Mouse (Mus musculus) embryonic facial prominence, embryonic 12.5 days (tissue): Measurements from ENCODE around the gene Atp2a3. TPM values are rescaled to one million over a fixed set of nuclear protein-coding genes. Genes with fewer than 3 reads are reported as not detected.

Experiments used
- ATAC-seq: fragments of 200-750 bp; cut with Nextera tagmentation; 2 replicates; pipeline ENCODE4 v1.8.0; 2017; ENCODE audit not compliant: insufficient number of reproducible peaks, insufficient read depth, low FRiP score, low TSS enrichment
- H3K27ac ChIP-seq: fragments of 300-500 bp; sonication (generic); 2 replicates; pipeline ENCODE4 v1.5.1; 2016; ENCODE audit warnings: mild to moderate bottlenecking
- H3K27me3 ChIP-seq: fragments of 300-500 bp; sonication (generic); 2 replicates; pipeline ENCODE4 v1.6.1; 2016; ENCODE audit warnings: mild to moderate bottlenecking, moderate library complexity
- H3K36me3 ChIP-seq: fragments of 300-500 bp; sonication (generic); 2 replicates; pipeline ENCODE4 v1.6.1; 2016; ENCODE audit warnings: mild to moderate bottlenecking
- H3K4me1 ChIP-seq: fragments of 300-500 bp; sonication (generic); 2 replicates; pipeline ENCODE4 v1.6.1; 2016
- H3K4me2 ChIP-seq: fragments of 300-500 bp; sonication (generic); replicated peaks from 2 replicates; pipeline ENCODE4 v1.6.1; 2016; ENCODE audit warnings: mild to moderate bottlenecking, moderate library complexity
- H3K4me3 ChIP-seq: fragments of 300-500 bp; sonication (generic); 2 replicates; pipeline ENCODE4 v1.5.1; 2016; ENCODE audit warnings: mild to moderate bottlenecking
- H3K9ac ChIP-seq: fragments of 300-500 bp; sonication (generic); 2 replicates; pipeline ENCODE4 v1.6.1; 2016; ENCODE audit warnings: mild to moderate bottlenecking, moderate library complexity
- H3K9me3 ChIP-seq: fragments of 300-500 bp; sonication (generic); 2 replicates; pipeline ENCODE4 v1.6.1; 2016; ENCODE audit warnings: mild to moderate bottlenecking, moderate library complexity
- WGBS: fragments of 180-500 bp; shearing (Covaris S2); methylation state at CpG from one replicate; pipeline ENCODE4 v1.1.7; 2016; 5-methylcytosine and 5-hydroxymethylcytosine counted together
- polyA plus RNA-seq: library from polyadenylated mRNA; unstranded; fragments of >200 nt; fragmentation: Nextera tagmentation; extraction: Ambion mirVana; gene quantifications from 2 replicates; pipeline ENCODE4 v1.2.1, GENCODE M21; 2016

Gene Atp2a3
- polyA plus RNA-seq, 1 experiment from 2014 or later = 2.3 TPM

- H3K9me3 ChIP-seq = 0 out of 2 replicates have a peak, but pooled peaks cover 5% of the 10 kb centered on the region
- H3K36me3 ChIP-seq = no peaks in the 10 kb centered on the region
- H3K27me3 ChIP-seq = no peaks in the 10 kb centered on the region
- no peak for ATAC-seq
- no peak overlapping the region for H3K27ac ChIP-seq
- H3K4me2 ChIP-seq = no peak overlapping the region
- H3K9ac ChIP-seq = no peak overlapping the region
- no peak overlapping the region for H3K4me3 ChIP-seq
- peaks cover 22% of the 10 kb centered on the region for H3K4me1 ChIP-seq
- WGBS = 42% methylated on average over 6 of the region's 6 CpGs
Observed at GRCm38 (mm10) chr11:72946560-72947119, 14.3 kb upstream of the Atp2a3 start.

DNA sequence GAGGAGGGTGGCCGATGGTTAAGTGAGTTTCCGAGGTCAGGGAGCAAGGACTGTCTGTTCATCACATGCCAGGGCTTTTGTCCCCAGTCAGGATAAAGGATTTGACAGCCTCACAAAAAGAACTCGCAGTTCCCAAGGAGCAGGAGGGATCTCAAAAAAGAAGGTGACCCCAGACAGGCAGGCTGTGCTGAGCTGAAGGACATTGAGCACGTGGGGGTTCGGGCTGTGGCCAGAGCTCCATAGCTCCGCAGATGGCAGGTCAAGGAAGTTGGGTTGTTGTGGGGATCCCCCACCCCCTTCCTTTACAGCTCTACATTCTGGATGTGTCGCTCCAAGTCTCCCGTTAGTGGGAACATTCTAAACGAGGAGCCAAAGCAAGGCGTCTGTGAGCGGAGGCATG, 13.1 kb upstream of the Atp2a3 start:
- H3K27me3 ChIP-seq = no peaks in the 10 kb centered on the region
- no peak overlapping the region for H3K9ac ChIP-seq
- no peaks in the 10 kb centered on the region for H3K36me3 ChIP-seq
- H3K4me1 ChIP-seq = peaks cover 23% of the 10 kb centered on the region
- H3K27ac ChIP-seq = no peak overlapping the region
- H3K9me3 ChIP-seq = 0 out of 2 replicates have a peak, but pooled peaks cover 5% of the 10 kb centered on the region
- no peak for ATAC-seq
- H3K4me3 ChIP-seq = no peak overlapping the region
- no peak overlapping the region for H3K4me2 ChIP-seq
- WGBS = 67% methylated on average over 11 of the region's 11 CpGs

DNA sequence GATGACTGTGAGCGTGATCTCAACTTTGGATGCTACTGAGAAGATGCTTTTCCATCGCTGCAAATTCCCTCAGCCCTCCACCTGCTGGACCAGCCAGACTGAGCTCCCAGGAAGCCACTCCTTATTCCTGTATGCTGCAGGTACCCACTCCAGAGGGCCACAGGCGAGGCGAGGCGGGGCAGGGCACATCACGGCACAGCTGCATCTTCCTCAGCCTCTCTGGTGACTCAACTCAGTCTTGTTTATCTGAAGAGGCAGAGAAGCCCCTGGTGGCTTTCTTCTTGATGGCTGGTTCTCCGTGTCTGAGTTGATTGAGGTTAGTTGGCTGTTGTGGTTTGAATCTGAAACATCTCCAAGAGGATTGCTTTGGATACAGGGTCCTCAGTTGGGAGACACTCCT, 12.7 kb upstream of the Atp2a3 start:
- no peak overlapping the region for H3K9ac ChIP-seq
- H3K4me1 ChIP-seq = peaks cover 23% of the 10 kb centered on the region
- no peak overlapping the region for H3K27ac ChIP-seq
- H3K9me3 ChIP-seq = 0 out of 2 replicates have a peak, but pooled peaks cover 5% of the 10 kb centered on the region
- H3K36me3 ChIP-seq = no peaks in the 10 kb centered on the region
- no peak overlapping the region for H3K4me3 ChIP-seq
- H3K4me2 ChIP-seq = no peak overlapping the region
- WGBS = 78% methylated on average over 7 of the region's 7 CpGs
- H3K27me3 ChIP-seq = no peaks in the 10 kb centered on the region
- no peak for ATAC-seq

DNA sequence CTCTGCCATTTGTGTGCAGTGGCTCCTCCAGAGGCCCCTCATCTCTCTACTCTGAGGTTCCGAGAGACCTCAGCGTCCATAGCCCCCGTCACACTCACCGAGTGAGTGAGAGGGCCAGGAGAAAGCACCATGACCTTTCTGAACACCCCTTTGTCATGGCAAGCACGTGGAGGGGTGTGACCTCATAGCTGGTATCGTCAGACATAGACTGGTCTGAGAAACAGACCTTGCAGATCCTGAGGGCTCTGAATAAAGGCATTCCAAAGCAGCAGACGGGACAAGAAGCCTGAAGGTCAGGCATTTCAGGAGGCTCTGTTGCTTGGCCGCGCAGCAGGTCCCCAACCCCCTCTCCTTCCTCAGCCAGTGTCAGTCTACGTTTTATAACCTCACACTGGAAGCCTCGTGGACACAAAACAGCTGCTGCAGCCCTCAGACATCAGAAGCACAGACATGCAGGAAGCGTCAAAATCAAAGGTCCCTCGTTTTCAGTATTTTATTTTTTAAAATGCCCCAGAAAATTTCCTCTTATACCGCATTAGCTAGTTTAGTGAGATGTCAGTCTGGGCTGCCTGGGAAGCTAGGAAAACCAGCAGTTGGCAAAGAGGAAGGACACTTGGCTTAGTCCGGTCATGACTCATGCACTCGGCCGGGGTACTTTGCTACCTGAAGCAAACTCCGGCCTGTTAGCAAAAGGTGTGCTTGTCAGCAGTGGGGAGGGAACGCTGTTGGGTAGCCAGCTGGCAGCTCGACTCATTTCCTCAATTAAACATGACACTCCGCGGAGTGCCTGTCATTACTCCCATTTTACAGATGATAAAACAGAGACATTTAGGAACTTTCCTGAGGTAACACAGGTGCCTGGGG, 9.6 kb upstream of the Atp2a3 start:
- no peaks in the 10 kb centered on the region for H3K36me3 ChIP-seq
- H3K4me3 ChIP-seq = no peak overlapping the region
- no peak overlapping the region for H3K9ac ChIP-seq
- 74% methylated on average over 22 of the region's 22 CpGs for WGBS
- 0 out of 2 replicates have a peak, but pooled peaks cover 5% of the 10 kb centered on the region for H3K9me3 ChIP-seq
- H3K27me3 ChIP-seq = no peaks in the 10 kb centered on the region
- H3K4me2 ChIP-seq = no peak overlapping the region
- H3K27ac ChIP-seq = no peak overlapping the region
- peaks cover 11% of the 10 kb centered on the region for H3K4me1 ChIP-seq
- ATAC-seq = no peak

DNA sequence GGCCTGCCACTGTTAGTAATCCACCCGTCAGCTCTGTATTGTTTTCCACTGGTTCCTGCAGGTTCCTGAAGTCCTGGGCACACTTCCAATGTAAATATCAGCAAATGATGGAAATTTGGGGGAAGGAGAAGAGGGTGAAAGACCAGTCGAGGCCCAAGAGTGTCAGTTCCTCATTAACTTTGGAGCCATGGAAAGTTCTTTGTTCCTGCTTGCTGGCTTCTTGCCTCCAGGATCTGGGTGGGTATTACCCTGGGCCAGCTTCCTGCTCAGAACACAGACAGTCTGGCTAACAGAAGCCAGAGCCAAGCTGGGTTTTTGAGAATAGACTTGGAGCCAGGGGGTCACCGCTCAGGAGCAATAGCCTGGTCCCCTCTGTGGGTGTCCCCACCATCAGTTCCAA, 8.7 kb upstream of the Atp2a3 start:
- Histone ChIP-seq H3K36me3 (no peaks in the 10 kb centered on the region), H3K9ac (no peak overlapping the region), H3K9me3 (0 out of 2 replicates have a peak, but pooled peaks cover 5% of the 10 kb centered on the region), H3K27ac (no peak overlapping the region), H3K4me3 (no peak overlapping the region), H3K27me3 (no peaks in the 10 kb centered on the region), H3K4me2 (no peak overlapping the region), H3K4me1 (peaks cover 6% of the 10 kb centered on the region)
- ATAC-seq = no peak
- 66% methylated on average over 3 of the region's 3 CpGs for WGBS

DNA sequence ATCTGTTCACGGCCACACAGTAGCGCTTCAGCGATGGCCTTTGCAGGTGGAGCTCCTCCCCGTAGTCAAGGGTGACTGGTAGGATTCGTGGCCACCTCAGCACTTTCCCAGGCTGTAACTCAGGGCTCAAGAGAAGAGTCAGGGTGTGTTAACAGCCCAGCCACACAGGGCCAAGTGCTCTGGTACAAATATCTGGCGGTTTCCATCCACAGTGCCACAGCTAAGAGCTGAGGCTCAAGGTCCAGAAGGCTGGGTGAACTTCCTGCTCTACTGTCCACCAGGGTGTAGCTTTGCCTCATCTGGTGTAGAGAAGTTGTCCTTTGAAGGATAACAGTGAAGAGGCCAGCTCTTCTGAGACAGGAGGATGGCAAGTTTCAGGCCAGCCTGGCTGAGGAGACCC, 8.3 kb upstream of the Atp2a3 start:
- Histone ChIP-seq H3K4me1 (peaks cover 6% of the 10 kb centered on the region), H3K4me2 (no peak overlapping the region), H3K36me3 (no peaks in the 10 kb centered on the region), H3K27ac (no peak overlapping the region), H3K4me3 (no peak overlapping the region), H3K9ac (no peak overlapping the region), H3K27me3 (no peaks in the 10 kb centered on the region; the same call in 1 of the 2 replicates), H3K9me3 (0 out of 2 replicates have a peak, but pooled peaks cover 5% of the 10 kb centered on the region)
- ATAC-seq = no peak
- 86% methylated on average over 6 of the region's 6 CpGs for WGBS

DNA sequence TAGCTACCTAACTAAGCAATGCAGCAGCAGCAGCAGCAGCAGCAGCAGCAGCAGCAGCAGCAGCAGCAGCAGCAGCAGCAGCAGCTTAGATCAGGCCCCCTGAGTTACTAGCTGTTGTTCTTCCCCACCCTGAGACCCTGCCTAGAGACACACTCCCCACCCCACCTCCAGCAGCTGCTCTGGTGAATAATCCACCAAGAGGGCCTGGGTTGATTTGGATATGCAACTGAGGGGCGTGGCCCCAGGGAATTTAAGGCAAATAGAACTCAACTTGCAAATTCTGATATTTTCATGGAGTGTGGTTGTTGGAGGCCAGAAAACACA, 7.9 kb upstream of the Atp2a3 start:
- Histone ChIP-seq H3K36me3 (no peaks in the 10 kb centered on the region), H3K4me2 (no peak overlapping the region), H3K4me1 (peaks cover 6% of the 10 kb centered on the region), H3K9me3 (0 out of 2 replicates have a peak, but pooled peaks cover 5% of the 10 kb centered on the region), H3K9ac (no peak overlapping the region), H3K27me3 (no peaks in the 10 kb centered on the region; the same call in 1 of the 2 replicates), H3K4me3 (no peak overlapping the region), H3K27ac (no peak overlapping the region)
- 77% methylated on average over 1 of the region's 1 CpGs for WGBS
- ATAC-seq = no peak

DNA sequence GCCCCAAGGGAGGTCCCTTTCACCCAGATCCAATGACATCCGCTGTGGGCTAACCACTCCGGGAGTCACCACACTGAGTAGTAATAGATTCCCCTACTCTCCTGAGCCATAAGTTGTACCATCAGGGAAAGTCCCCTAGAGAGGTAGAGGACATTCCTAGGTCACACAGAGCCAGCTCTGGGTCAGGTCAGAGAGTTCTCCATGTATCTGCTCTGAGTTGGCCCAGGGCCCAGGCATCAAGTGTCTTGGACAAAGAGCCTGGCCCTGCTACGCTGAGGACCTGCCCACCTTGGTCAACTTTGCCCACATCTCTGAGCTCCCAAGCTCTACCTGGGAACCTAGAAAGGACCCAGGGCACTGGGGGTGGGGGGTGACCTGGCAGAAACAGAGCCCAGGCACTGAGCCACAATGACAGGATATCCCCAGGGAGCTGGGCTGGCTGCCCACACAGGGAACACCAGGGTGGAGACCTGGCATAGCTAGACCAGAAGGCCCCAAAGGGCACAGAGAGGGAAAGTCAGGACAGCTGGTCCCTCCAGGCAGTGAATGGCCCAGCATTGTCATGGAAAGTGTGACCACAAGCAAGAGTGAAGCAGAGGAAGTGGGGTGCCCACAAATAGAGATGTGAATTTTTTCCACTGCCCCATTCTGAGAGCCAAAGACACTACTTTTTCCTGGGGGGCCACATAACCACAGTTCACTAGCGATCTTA, 7.4 kb upstream of the Atp2a3 start:
- H3K4me2 ChIP-seq = no peak overlapping the region
- WGBS = 83% methylated on average over 4 of the region's 4 CpGs
- no peak for ATAC-seq
- H3K27ac ChIP-seq = no peak overlapping the region
- no peak overlapping the region for H3K4me3 ChIP-seq
- no peaks in the 10 kb centered on the region; the same call in 1 of the 2 replicates for H3K27me3 ChIP-seq
- H3K4me1 ChIP-seq = peaks cover 6% of the 10 kb centered on the region
- no peaks in the 10 kb centered on the region for H3K36me3 ChIP-seq
- 0 out of 2 replicates have a peak, but pooled peaks cover 5% of the 10 kb centered on the region for H3K9me3 ChIP-seq
- no peak overlapping the region for H3K9ac ChIP-seq

DNA sequence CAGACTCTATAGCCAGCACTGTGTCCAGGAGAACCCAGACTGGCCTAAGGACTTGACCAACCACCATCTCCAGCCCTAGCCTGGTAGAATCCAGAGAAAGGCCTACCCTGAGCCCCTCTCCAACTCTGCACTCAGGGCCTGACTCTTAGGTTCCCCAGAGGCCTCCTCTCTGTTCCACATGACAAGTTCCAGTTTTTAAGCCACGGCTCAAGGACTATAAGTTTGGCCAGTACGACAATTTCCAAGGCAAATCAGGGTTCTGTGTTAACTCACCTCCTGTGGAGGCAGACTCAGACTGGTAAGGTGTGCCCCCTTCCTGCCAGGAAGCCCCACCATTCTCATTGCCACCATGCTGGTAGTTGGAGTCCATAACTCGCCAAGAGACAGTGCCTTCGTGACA, 6.8 kb upstream of the Atp2a3 start:
- ATAC-seq = no peak
- WGBS = 89% methylated on average over 4 of the region's 4 CpGs
- peaks cover 3% of the 10 kb centered on the region for H3K27me3 ChIP-seq

GRCm38 (mm10) chr11:72955339-72955974, 5.5 kb upstream of the Atp2a3 start:
- Histone ChIP-seq H3K4me1 (peaks cover 6% of the 10 kb centered on the region), H3K4me3 (no peak overlapping the region), H3K9me3 (no peaks in the 10 kb centered on the region), H3K4me2 (no peak overlapping the region), H3K9ac (no peak overlapping the region), H3K36me3 (no peaks in the 10 kb centered on the region), H3K27ac (no peak overlapping the region), H3K27me3 (peaks cover 16% of the 10 kb centered on the region)
- no peak for ATAC-seq
- WGBS = 62% methylated on average over 5 of the region's 5 CpGs

More for the DNA sequence above, 6.8 kb upstream of the Atp2a3 start:
- Histone ChIP-seq H3K36me3 (no peaks in the 10 kb centered on the region), H3K4me1 (peaks cover 6% of the 10 kb centered on the region), H3K27ac (no peak overlapping the region), H3K9ac (no peak overlapping the region), H3K4me2 (no peak overlapping the region), H3K4me3 (no peak overlapping the region), H3K9me3 (0 out of 2 replicates have a peak, but pooled peaks cover 5% of the 10 kb centered on the region)

- H3K9me3 ChIP-seq = no peaks in the 10 kb centered on the region
- no peak for ATAC-seq
- no peak overlapping the region for H3K27ac ChIP-seq
- 54% methylated on average over 2 of the region's 2 CpGs for WGBS
- no peaks in the 10 kb centered on the region for H3K36me3 ChIP-seq
- peaks cover 16% of the 10 kb centered on the region for H3K4me1 ChIP-seq
- no peak overlapping the region for H3K4me2 ChIP-seq
- H3K9ac ChIP-seq = no peak overlapping the region
- H3K4me3 ChIP-seq = no peak overlapping the region
- H3K27me3 ChIP-seq = peaks cover 34% of the 10 kb centered on the region
Observed at GRCm38 (mm10) chr11:72957318-72957717, 3.7 kb upstream of the Atp2a3 start.
